Mouse (Mus musculus): Measurements from ENCODE around the gene Hspa1l. TPM values are rescaled to one million over a fixed set of nuclear protein-coding genes. Genes with fewer than 3 reads are reported as not detected.

The Hspa1l gene
- polyA plus RNA-seq, 1 experiment from 2014 or later = 0.25 TPM

- H3K27me3 ChIP-seq (replicated peaks; ENCODE audit: control insufficient read depth, insufficient read depth, low read length) = no peaks in the 10 kb centered on the region
- H3K27ac ChIP-seq (ENCODE audit: low read depth, low read length) = no peak overlapping the region
- peak; percentile 33 for TF ChIP-seq CTCF (IDR thresholded peaks at IDR 0.05; ENCODE audit: low read depth)
- H3K36me3 ChIP-seq (ENCODE audit: control insufficient read depth, insufficient read depth) = peaks cover 65% of the 10 kb centered on the region
- H3K4me2 ChIP-seq (replicated peaks; ENCODE audit: low read depth) = no peak overlapping the region
- H3K4me3 ChIP-seq (ENCODE audit: low read depth, low read length) = no peak overlapping the region
- H3K9ac ChIP-seq (ENCODE audit: low read depth, low read length) = no peak overlapping the region
- no peaks in the 10 kb centered on the region for H3K4me1 ChIP-seq (replicated peaks; ENCODE audit: control insufficient read depth, insufficient read depth, low read length)
- no peaks in the 10 kb centered on the region for H3K9me3 ChIP-seq (ENCODE audit: control insufficient read depth)
- 92% methylated on average over 7 of the region's 7 CpGs for WGBS
- no peak for ATAC-seq
Observed at GRCm38 (mm10) chr17:35007387-35007991, 35.0 kb downstream of the Hspa1l start.

GRCm38 (mm10) chr17:35009586-35009985 is 37.1 kb downstream of the Hspa1l start:
- ATAC-seq = no peak
- no peaks in the 10 kb centered on the region for H3K27me3 ChIP-seq (replicated peaks; ENCODE audit: control insufficient read depth, insufficient read depth, low read length)
- H3K4me2 ChIP-seq (replicated peaks; ENCODE audit: low read depth) = no peak overlapping the region
- H3K4me3 ChIP-seq (ENCODE audit: low read depth, low read length) = no peak overlapping the region
- H3K4me1 ChIP-seq (replicated peaks; ENCODE audit: control insufficient read depth, insufficient read depth, low read length) = no peaks in the 10 kb centered on the region
- H3K9me3 ChIP-seq (ENCODE audit: control insufficient read depth) = no peaks in the 10 kb centered on the region
- H3K36me3 ChIP-seq (ENCODE audit: control insufficient read depth, insufficient read depth) = peaks cover 80% of the 10 kb centered on the region
- no peak overlapping the region for H3K27ac ChIP-seq (ENCODE audit: low read depth, low read length)
- no peak for TF ChIP-seq CTCF (IDR thresholded peaks at IDR 0.05; ENCODE audit: low read depth)
- no peak overlapping the region for H3K9ac ChIP-seq (ENCODE audit: low read depth, low read length)
- WGBS = 85% methylated on average over 7 of the region's 7 CpGs

GRCm38 (mm10) chr17:35011440-35011839 is 38.9 kb downstream of the Hspa1l start:
- WGBS = 90% methylated on average over 8 of the region's 8 CpGs
- Histone ChIP-seq H3K36me3 (ENCODE audit: control insufficient read depth, insufficient read depth) (peaks cover 84% of the 10 kb centered on the region), H3K4me2 (replicated peaks; ENCODE audit: low read depth) (no peak overlapping the region), H3K27ac (ENCODE audit: low read depth, low read length) (no peak overlapping the region), H3K9ac (ENCODE audit: low read depth, low read length) (no peak overlapping the region), H3K4me1 (replicated peaks; ENCODE audit: control insufficient read depth, insufficient read depth, low read length) (peaks cover under 1% of the 10 kb centered on the region; the same call in 1 of the 2 replicates), H3K4me3 (ENCODE audit: low read depth, low read length) (no peak overlapping the region), H3K9me3 (ENCODE audit: control insufficient read depth) (no peaks in the 10 kb centered on the region), H3K27me3 (replicated peaks; ENCODE audit: control insufficient read depth, insufficient read depth, low read length) (no peaks in the 10 kb centered on the region)
- TF ChIP-seq CTCF (IDR thresholded peaks at IDR 0.05; ENCODE audit: low read depth) = no peak
- ATAC-seq = no peak

GRCm38 (mm10) chr17:35012430-35012829 is 39.9 kb downstream of the Hspa1l start:
- no peak overlapping the region for H3K9ac ChIP-seq (ENCODE audit: low read depth, low read length)
- ATAC-seq = no peak
- 79% methylated on average over 13 of the region's 13 CpGs for WGBS
- no peak overlapping the region for H3K4me3 ChIP-seq (ENCODE audit: low read depth, low read length)
- peaks cover 6% of the 10 kb centered on the region for H3K4me1 ChIP-seq (replicated peaks; ENCODE audit: control insufficient read depth, insufficient read depth, low read length)
- H3K9me3 ChIP-seq (ENCODE audit: control insufficient read depth) = no peaks in the 10 kb centered on the region
- H3K27me3 ChIP-seq (replicated peaks; ENCODE audit: control insufficient read depth, insufficient read depth, low read length) = no peaks in the 10 kb centered on the region
- TF ChIP-seq CTCF (IDR thresholded peaks at IDR 0.05; ENCODE audit: low read depth) = no peak
- no peak overlapping the region for H3K27ac ChIP-seq (ENCODE audit: low read depth, low read length)
- H3K4me2 ChIP-seq (replicated peaks; ENCODE audit: low read depth) = no peak overlapping the region
- peaks cover 80% of the 10 kb centered on the region for H3K36me3 ChIP-seq (ENCODE audit: control insufficient read depth, insufficient read depth)

GRCm38 (mm10) chr17:35013221-35013620 is 40.7 kb downstream of the Hspa1l start:
- Histone ChIP-seq H3K9ac (ENCODE audit: low read depth, low read length) (no peak overlapping the region), H3K4me1 (replicated peaks; ENCODE audit: control insufficient read depth, insufficient read depth, low read length) (peaks cover 6% of the 10 kb centered on the region), H3K27me3 (replicated peaks; ENCODE audit: control insufficient read depth, insufficient read depth, low read length) (no peaks in the 10 kb centered on the region), H3K9me3 (ENCODE audit: control insufficient read depth) (no peaks in the 10 kb centered on the region), H3K36me3 (ENCODE audit: control insufficient read depth, insufficient read depth) (peaks cover 80% of the 10 kb centered on the region), H3K27ac (ENCODE audit: low read depth, low read length) (no peak overlapping the region), H3K4me3 (ENCODE audit: low read depth, low read length) (no peak overlapping the region), H3K4me2 (replicated peaks; ENCODE audit: low read depth) (no peak overlapping the region)
- no peak for ATAC-seq
- TF ChIP-seq CTCF (IDR thresholded peaks at IDR 0.05; ENCODE audit: low read depth) = no peak
- 60% methylated on average over 6 of the region's 6 CpGs for WGBS

GRCm38 (mm10) chr17:35015296-35015695 is 42.8 kb downstream of the Hspa1l start:
- WGBS = 84% methylated on average over 16 of the region's 16 CpGs
- ATAC-seq = no peak
- TF ChIP-seq CTCF (IDR thresholded peaks at IDR 0.05; ENCODE audit: low read depth) = no peak
- no peaks in the 10 kb centered on the region for H3K9me3 ChIP-seq (ENCODE audit: control insufficient read depth)
- H3K27me3 ChIP-seq (replicated peaks; ENCODE audit: control insufficient read depth, insufficient read depth, low read length) = no peaks in the 10 kb centered on the region
- no peak overlapping the region for H3K9ac ChIP-seq (ENCODE audit: low read depth, low read length)
- no peak overlapping the region for H3K4me3 ChIP-seq (ENCODE audit: low read depth, low read length)
- peak overlapping the region; percentile 46; the same call in 1 of the 2 replicates for H3K27ac ChIP-seq (ENCODE audit: low read depth, low read length)
- peaks cover 6% of the 10 kb centered on the region for H3K4me1 ChIP-seq (replicated peaks; ENCODE audit: control insufficient read depth, insufficient read depth, low read length)
- H3K36me3 ChIP-seq (ENCODE audit: control insufficient read depth, insufficient read depth) = peaks cover 61% of the 10 kb centered on the region
- H3K4me2 ChIP-seq (replicated peaks; ENCODE audit: low read depth) = no peak overlapping the region
